Mouse (Mus musculus): Measurements from ENCODE around the gene Alg12.
"Not testable (repeated sequence)": the region's sequence is repeated elsewhere in the genome, so short reads cannot be mapped to it uniquely, and the experiment has no call there.

Alg12 gene

GRCm38 (mm10) chr15:88774630-88775029, 44.5 kb downstream of the Alg12 start:
- DNase-seq (ENCODE audit: low spot score): not testable (repeated sequence)

- no peak for DNase-seq (ENCODE audit: low spot score)
Measured at GRCm38 (mm10) chr15:88768537-88768936, 50.6 kb downstream of the Alg12 start.

- DNase-seq (ENCODE audit: low spot score): not testable (repeated sequence)
Measured at GRCm38 (mm10) chr15:88766139-88766538, 53.0 kb downstream of the Alg12 start.

- DNase-seq (ENCODE audit: low spot score): no peak
Measured at GRCm38 (mm10) chr15:88761551-88761950, 57.6 kb downstream of the Alg12 start.

GRCm38 (mm10) chr15:88758061-88758460, 61.1 kb downstream of the Alg12 start:
- DNase-seq (ENCODE audit: low spot score): no peak

- DNase-seq (ENCODE audit: low spot score): no peak
Measured at GRCm38 (mm10) chr15:88755761-88756160, 63.4 kb downstream of the Alg12 start.

Measured in T-cell, adult 2 months (primary cell).